Mouse (Mus musculus): ENCODE results near the gene Fads6. TPM values are rescaled to one million over a fixed set of nuclear protein-coding genes. Genes with fewer than 3 reads are reported as not detected.

Fads6 gene
- polyA plus RNA-seq, 1 experiment from 2014 or later: 1.5 TPM

DNA sequence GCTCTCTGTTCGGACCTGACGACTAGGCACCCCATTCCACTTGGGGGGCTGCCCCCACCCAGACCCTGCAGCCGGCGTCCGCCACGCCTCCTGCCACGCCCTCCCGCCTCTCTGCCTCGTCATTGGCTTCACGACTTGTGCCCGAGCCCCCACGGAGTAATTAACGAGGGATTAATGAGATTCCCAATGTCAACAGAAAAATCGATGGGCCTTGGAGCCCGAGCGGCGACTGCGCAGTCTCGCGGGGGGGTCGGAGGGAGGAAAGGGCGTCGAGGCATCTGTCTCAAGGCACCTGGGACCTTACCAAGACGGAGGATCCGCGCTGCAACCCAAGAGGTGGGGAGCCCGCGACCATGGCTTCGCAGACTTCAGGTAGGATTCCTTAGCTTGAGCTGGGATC lies 37.1 kb upstream of the Fads6 start, which contains the start of gene Otop3:
Otop3 (plus strand) TSS at position 201 of the 400 bp plus-strand sequence.
- Histone ChIP-seq H3K4me3 (ENCODE audit: low read length) (peak within 1 kb of the TSS; percentile 23; the same call in 1 of the 2 replicates), H3K4me2 (ENCODE audit: low read depth, low read length) (peak within 1 kb of the TSS; percentile 43), H3K27ac (ENCODE audit: low read length) (no peak within 1 kb of the TSS), H3K9me3 (ENCODE audit: control insufficient read depth, low read length) (no peaks in the 10 kb centered on the region), H3K4me1 (ENCODE audit: control insufficient read depth, insufficient read depth, low read length) (peaks cover 11% of the 10 kb centered on the region), H3K27me3 (replicated peaks; ENCODE audit: control insufficient read depth, insufficient read depth, low read length) (peaks cover 38% of the 10 kb centered on the region), H3K36me3 (ENCODE audit: control insufficient read depth, insufficient read depth, low read length) (no peaks in the 10 kb centered on the region), H3K9ac (ENCODE audit: low read depth, low read length) (no peak within 1 kb of the TSS)
- WGBS: 5% methylated on average over 29 of the region's 29 CpGs
- ATAC-seq: no peak

DNA sequence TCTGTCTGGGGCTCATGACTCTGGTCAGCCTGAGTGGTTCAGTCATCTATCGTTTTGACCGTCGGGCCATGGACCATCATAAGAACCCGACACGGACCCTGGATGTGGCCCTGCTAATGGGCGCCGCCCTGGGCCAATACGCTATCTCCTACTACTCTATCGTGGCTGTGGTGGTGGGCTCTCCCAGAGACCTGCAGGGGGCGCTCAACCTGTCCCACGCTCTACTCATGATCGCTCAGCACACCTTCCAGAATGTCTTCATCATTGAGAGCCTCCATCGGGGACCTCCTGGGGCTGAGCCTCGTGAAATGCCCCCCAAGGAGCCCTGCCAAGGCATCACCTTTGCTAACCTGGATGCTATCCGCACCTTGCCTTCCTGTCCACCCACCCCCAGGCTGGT lies 31.9 kb upstream of the Fads6 start:
- ATAC-seq: no peak
- Histone ChIP-seq H3K9me3 (ENCODE audit: control insufficient read depth, low read length) (no peaks in the 10 kb centered on the region), H3K9ac (ENCODE audit: low read depth, low read length) (no peak overlapping the region), H3K27ac (ENCODE audit: low read length) (no peak overlapping the region), H3K36me3 (ENCODE audit: control insufficient read depth, insufficient read depth, low read length) (no peaks in the 10 kb centered on the region), H3K4me1 (ENCODE audit: control insufficient read depth, insufficient read depth, low read length) (peaks cover under 1% of the 10 kb centered on the region; the same call in 1 of the 2 replicates), H3K4me2 (ENCODE audit: low read depth, low read length) (no peak overlapping the region), H3K27me3 (replicated peaks; ENCODE audit: control insufficient read depth, insufficient read depth, low read length) (peaks cover 26% of the 10 kb centered on the region), H3K4me3 (ENCODE audit: low read length) (no peak overlapping the region)
- 73% methylated on average over 15 of the region's 15 CpGs for WGBS

DNA sequence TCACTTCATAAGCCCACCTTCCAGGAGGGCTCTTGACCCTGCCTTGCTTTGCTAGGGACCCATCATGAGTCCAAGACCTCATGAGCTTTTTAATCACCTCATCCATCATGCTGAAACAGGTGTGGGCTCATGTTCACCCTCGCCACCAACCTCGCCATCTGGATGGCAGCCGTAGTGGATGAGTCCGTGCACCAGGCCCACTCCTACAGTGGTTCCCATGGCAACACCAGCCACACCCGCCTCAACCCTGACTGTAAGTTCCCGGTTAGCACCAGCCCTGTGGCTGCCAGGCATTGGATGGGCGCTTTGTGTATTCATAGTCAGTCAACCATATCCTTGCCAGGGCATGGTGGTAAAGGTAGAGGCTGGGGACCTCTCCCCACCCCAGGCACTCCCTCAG lies 29.3 kb upstream of the Fads6 start:
- Histone ChIP-seq H3K4me3 (ENCODE audit: low read length) (no peak overlapping the region), H3K9ac (ENCODE audit: low read depth, low read length) (no peak overlapping the region), H3K27ac (ENCODE audit: low read length) (no peak overlapping the region), H3K9me3 (ENCODE audit: control insufficient read depth, low read length) (no peaks in the 10 kb centered on the region), H3K4me1 (ENCODE audit: control insufficient read depth, insufficient read depth, low read length) (peaks cover 4% of the 10 kb centered on the region; the same call in 1 of the 2 replicates), H3K27me3 (replicated peaks; ENCODE audit: control insufficient read depth, insufficient read depth, low read length) (peaks cover 41% of the 10 kb centered on the region), H3K4me2 (ENCODE audit: low read depth, low read length) (no peak overlapping the region), H3K36me3 (ENCODE audit: control insufficient read depth, insufficient read depth, low read length) (no peaks in the 10 kb centered on the region)
- 63% methylated on average over 7 of the region's 7 CpGs for WGBS
- ATAC-seq: no peak

DNA sequence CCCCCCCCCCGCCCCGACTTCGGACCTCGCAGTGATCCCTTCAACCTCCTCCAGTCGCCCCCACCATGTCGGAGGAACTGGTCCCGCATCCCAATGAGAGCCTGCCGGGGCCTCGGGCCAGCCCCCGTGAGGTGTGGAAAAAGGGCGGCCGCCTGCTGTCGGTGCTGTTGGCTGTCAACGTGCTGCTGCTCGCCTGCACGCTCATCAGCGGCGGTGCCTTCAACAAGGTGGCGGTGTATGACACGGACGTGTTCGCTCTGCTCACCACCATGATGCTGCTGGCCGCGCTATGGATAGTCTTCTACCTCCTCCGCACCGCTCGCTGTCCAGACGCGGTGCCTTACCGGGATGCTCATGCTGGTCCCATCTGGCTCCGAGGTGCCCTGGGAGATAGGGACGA lies 25.9 kb upstream of the Fads6 start:
- ATAC-seq: no peak

DNA sequence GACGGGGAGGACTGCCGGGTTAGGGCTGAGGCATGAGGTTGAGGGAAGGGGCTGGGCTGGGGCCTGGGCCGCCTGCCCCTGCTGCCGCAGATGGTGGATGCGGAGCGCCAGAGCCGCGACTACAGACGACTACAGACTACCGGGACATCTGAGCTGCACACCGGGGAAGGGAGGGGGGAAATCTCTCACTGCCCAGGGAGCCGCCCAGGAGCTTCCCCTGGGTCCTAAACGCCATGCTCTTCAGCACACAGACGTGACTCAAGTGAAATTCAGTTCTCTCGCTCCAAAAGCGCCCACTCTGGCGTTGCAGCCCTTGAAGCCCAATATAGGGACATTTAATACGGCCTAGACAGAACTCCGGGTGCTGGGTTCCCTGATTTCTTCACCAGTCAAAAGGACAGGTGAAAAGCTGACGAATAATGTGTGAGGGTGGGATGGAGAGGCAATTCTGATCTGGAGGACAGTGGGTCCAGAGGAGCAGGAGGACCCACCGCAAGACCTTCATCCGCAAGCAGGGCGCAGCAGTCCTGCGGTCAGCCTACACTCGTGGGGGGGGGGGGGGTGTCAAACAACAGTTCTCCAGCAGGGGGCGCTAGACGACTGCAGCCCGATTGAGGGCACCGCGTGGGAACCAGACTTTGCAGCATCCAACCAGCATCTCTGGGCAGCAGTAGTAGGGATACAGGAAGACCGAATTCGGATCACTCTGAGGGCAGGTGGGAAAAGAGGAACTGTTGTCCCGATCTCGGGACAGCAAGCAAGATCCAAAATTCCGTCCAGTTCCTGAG lies 24.6 kb upstream of the Fads6 start, which contains the start of gene Ush1g:
Ush1g (minus strand) TSS at position 136 of the 788 bp plus-strand sequence.
- ATAC-seq: peak; percentile 47; the same call in 1 of the 2 replicates
- 5% methylated on average over 35 of the region's 35 CpGs for whole genome bisulfite sequencing
- peaks cover 83% of the 10 kb centered on the region for H3K27me3 ChIP-seq (replicated peaks; ENCODE audit: control insufficient read depth, insufficient read depth, low read length)
- H3K9me3 ChIP-seq (ENCODE audit: control insufficient read depth, low read length): no peaks in the 10 kb centered on the region
- no peaks in the 10 kb centered on the region for H3K36me3 ChIP-seq (ENCODE audit: control insufficient read depth, insufficient read depth, low read length)
- no peak within 1 kb of the TSS; the same call in 1 of the 2 replicates for H3K4me2 ChIP-seq (ENCODE audit: low read depth, low read length)
- peak within 1 kb of the TSS; percentile 44; the same call in 1 of the 2 replicates for H3K9ac ChIP-seq (ENCODE audit: low read depth, low read length)
- H3K27ac ChIP-seq (ENCODE audit: low read length): no peak within 1 kb of the TSS
- H3K4me3 ChIP-seq (ENCODE audit: low read length): peak within 1 kb of the TSS; percentile 11
- peaks cover 9% of the 10 kb centered on the region; the same call in 1 of the 2 replicates for H3K4me1 ChIP-seq (ENCODE audit: control insufficient read depth, insufficient read depth, low read length)

More for the DNA sequence above, 25.9 kb upstream of the Fads6 start:
- Histone ChIP-seq H3K4me1 (ENCODE audit: control insufficient read depth, insufficient read depth, low read length) (peaks cover 9% of the 10 kb centered on the region; the same call in 1 of the 2 replicates), H3K27ac (ENCODE audit: low read length) (no peak overlapping the region), H3K27me3 (replicated peaks; ENCODE audit: control insufficient read depth, insufficient read depth, low read length) (peaks cover 71% of the 10 kb centered on the region), H3K36me3 (ENCODE audit: control insufficient read depth, insufficient read depth, low read length) (no peaks in the 10 kb centered on the region), H3K9me3 (ENCODE audit: control insufficient read depth, low read length) (no peaks in the 10 kb centered on the region), H3K9ac (ENCODE audit: low read depth, low read length) (no peak overlapping the region), H3K4me2 (ENCODE audit: low read depth, low read length) (no peak overlapping the region), H3K4me3 (ENCODE audit: low read length) (no peak overlapping the region)
- WGBS: 16% methylated on average over 32 of the region's 32 CpGs

DNA sequence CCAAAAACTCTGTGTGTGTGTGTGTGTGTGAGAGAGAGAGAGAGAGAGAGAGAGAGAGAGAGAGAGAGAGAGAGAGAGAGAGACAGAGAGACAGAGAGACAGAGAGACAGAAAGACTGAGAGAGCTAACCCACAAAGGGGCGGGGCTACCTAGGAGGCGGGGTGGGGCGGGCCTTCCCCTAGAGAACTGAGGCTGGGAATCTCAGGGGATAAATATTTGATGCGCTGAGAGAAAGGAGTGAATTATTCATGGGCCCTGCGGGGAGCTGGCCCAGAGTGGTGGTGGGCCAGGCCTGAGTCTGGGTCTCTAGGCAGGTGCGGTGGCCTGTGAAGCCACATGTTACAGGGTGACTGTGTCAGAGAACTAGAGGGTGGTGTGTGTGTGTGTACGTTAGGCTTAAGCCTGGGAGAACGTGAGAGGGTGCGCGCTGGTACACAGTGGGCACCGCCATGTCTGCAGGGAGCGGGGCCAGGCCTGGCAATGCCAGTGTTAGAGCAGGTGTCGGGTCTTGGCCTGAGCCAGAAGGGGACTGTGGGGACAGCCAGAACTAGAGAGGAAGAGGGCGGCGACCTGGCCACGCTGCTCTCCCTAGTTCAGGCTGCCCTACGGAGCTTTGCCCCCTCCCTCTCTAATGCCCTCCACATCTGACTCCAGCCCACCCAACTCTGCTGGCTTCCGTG lies 22.4 kb upstream of the Fads6 start:
- no peaks in the 10 kb centered on the region for H3K9me3 ChIP-seq (ENCODE audit: control insufficient read depth, low read length)
- H3K27me3 ChIP-seq (replicated peaks; ENCODE audit: control insufficient read depth, insufficient read depth, low read length): peaks cover 95% of the 10 kb centered on the region
- no peak overlapping the region for H3K27ac ChIP-seq (ENCODE audit: low read length)
- no peak overlapping the region for H3K4me3 ChIP-seq (ENCODE audit: low read length)
- H3K36me3 ChIP-seq (ENCODE audit: control insufficient read depth, insufficient read depth, low read length): no peaks in the 10 kb centered on the region
- WGBS: 7% methylated on average over 16 of the region's 18 CpGs
- H3K4me2 ChIP-seq (ENCODE audit: low read depth, low read length): no peak overlapping the region
- H3K9ac ChIP-seq (ENCODE audit: low read depth, low read length): no peak overlapping the region
- H3K4me1 ChIP-seq (ENCODE audit: control insufficient read depth, insufficient read depth, low read length): peaks cover 9% of the 10 kb centered on the region; the same call in 1 of the 2 replicates
- no peak; the same call in 1 of the 2 replicates for ATAC-seq

DNA sequence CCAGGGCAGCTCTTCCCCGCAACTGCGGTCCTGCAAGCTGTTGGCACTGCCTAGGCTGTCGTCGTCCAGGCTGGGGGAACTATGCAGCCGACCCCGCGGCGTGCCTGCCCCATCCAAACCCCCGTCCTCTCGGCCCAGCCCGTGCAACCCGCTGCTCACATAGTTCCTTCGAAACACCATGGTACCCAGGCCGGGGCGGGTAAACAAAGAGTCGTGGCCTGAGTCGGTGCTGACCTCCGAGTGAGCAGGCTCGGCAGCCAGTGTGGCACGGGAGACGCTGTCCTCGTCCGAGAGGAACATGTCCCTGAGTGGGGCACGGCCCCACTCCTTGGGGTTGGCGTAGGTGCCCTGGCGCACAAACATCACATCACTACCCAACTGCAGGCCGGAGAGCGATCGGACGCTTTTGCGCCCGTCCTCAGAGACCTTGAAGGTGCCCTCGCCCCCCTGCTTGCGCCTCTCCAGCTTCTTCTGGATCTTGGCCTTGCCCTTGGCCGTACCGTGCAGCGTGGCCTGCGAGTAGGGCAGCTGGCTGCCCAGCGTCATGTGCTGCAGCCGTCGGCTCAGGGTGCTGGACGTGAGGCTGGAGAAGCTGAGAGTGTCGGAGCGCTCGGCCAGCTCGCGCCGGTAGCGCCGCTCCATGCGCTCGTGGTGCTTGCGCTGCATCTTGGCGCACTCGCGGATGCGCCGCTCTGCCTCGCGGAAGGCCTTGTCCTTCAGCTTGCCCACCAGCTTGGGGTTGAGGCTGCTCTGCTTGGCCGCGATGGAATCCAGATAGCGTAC lies 21.0 kb upstream of the Fads6 start:
- H3K9me3 ChIP-seq (ENCODE audit: control insufficient read depth, low read length): no peaks in the 10 kb centered on the region
- no peak overlapping the region for H3K4me2 ChIP-seq (ENCODE audit: low read depth, low read length)
- peaks cover 90% of the 10 kb centered on the region for H3K27me3 ChIP-seq (replicated peaks; ENCODE audit: control insufficient read depth, insufficient read depth, low read length)
- H3K4me1 ChIP-seq (ENCODE audit: control insufficient read depth, insufficient read depth, low read length): peaks cover 9% of the 10 kb centered on the region; the same call in 1 of the 2 replicates
- no peak overlapping the region for H3K9ac ChIP-seq (ENCODE audit: low read depth, low read length)
- no peak overlapping the region for H3K27ac ChIP-seq (ENCODE audit: low read length)
- H3K36me3 ChIP-seq (ENCODE audit: control insufficient read depth, insufficient read depth, low read length): no peaks in the 10 kb centered on the region
- whole genome bisulfite sequencing: 4% methylated on average over 63 of the region's 63 CpGs
- no peak overlapping the region; the same call in 1 of the 2 replicates for H3K4me3 ChIP-seq (ENCODE audit: low read length)
- ATAC-seq: no peak

DNA sequence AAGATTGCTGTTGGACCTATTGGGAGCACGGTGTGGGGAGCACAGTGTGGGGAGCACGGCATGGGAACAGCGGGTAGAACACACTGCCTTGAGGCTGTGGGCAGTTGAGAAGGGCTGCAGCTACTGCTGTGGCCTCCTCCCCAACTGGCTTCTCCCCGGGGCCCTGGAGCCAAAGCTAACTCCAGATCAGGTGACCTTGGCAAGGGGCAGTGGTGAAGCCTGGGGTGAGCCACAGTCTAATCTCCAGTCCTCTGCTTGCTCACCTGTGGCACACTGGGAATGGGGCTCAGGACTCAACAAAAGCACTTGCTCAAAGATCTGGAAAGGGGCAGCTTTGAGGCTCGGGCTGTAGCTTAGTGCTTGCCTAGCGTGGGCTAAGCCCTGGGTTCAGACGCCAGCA lies 19.7 kb upstream of the Fads6 start:
- Histone ChIP-seq H3K4me1 (ENCODE audit: control insufficient read depth, insufficient read depth, low read length) (peaks cover 9% of the 10 kb centered on the region; the same call in 1 of the 2 replicates), H3K4me2 (ENCODE audit: low read depth, low read length) (no peak overlapping the region), H3K4me3 (ENCODE audit: low read length) (no peak overlapping the region), H3K27ac (ENCODE audit: low read length) (no peak overlapping the region), H3K27me3 (replicated peaks; ENCODE audit: control insufficient read depth, insufficient read depth, low read length) (peaks cover 81% of the 10 kb centered on the region), H3K36me3 (ENCODE audit: control insufficient read depth, insufficient read depth, low read length) (no peaks in the 10 kb centered on the region), H3K9me3 (ENCODE audit: control insufficient read depth, low read length) (no peaks in the 10 kb centered on the region), H3K9ac (ENCODE audit: low read depth, low read length) (no peak overlapping the region)
- WGBS: 60% methylated on average over 7 of the region's 7 CpGs
- ATAC-seq: no peak

DNA sequence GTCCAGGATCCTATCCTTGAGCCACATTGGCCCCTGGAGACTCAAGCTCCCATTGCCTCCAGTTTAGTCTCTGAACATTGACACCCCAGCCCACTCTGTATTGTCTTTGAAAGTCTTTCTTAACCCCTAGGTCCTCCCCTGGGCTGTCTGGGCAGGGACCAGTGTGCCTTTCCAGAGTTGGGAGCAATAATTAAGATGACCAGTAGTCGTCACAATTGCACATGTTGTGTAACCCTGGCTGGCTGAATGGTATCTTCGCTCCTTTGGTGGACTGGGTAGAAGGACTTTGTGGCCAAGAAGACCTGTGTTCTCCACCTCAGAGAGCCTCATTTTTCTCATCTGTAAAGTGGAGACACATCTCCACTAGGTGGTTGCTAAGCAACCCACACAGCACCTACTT lies 16.8 kb upstream of the Fads6 start:
- H3K36me3 ChIP-seq (ENCODE audit: control insufficient read depth, insufficient read depth, low read length): no peaks in the 10 kb centered on the region
- H3K27ac ChIP-seq (ENCODE audit: low read length): no peak overlapping the region
- no peaks in the 10 kb centered on the region for H3K4me1 ChIP-seq (ENCODE audit: control insufficient read depth, insufficient read depth, low read length)
- peaks cover 54% of the 10 kb centered on the region for H3K27me3 ChIP-seq (replicated peaks; ENCODE audit: control insufficient read depth, insufficient read depth, low read length)
- no peak overlapping the region; the same call in 1 of the 2 replicates for H3K9ac ChIP-seq (ENCODE audit: low read depth, low read length)
- H3K4me2 ChIP-seq (ENCODE audit: low read depth, low read length): no peak overlapping the region
- ATAC-seq: no peak
- H3K4me3 ChIP-seq (ENCODE audit: low read length): no peak overlapping the region
- 48% methylated on average over 2 of the region's 2 CpGs for WGBS
- H3K9me3 ChIP-seq (ENCODE audit: control insufficient read depth, low read length): no peaks in the 10 kb centered on the region
